Mouse (Mus musculus): ENCODE data around the gene Hnf4a. TPM values are rescaled to one million over a fixed set of nuclear protein-coding genes. Genes with fewer than 3 reads are reported as not detected.

Gene Hnf4a
- polyA plus RNA-seq, 1 experiment from 2014 or later: 0.11 TPM

DNA sequence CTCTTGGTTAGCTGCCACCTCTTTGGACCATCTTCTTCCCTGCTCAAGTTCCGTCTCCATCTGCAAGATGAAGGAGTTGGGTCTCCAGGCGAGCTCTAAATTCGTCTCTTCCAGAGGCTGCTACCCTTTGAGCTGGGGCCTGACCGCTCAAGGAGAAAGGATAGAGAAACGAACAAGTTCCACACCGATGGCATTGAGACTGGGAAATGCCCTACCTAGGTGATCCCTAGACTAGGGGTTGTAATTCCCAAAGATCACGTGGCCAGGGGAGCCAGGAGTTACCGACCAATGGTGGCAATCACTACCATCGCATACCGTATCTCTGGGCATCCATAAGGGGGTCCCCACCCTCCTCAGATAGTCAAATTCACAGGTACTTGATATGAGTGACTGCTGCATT, 36.1 kb downstream of the Hnf4a start:
- Histone ChIP-seq H3K9ac (no peak overlapping the region), H3K4me3 (ENCODE audit: low read depth, low read length) (no peak overlapping the region), H3K27ac (ENCODE audit: low read depth) (no peak overlapping the region), H3K4me2 (no peak overlapping the region), H3K27me3 (ENCODE audit: insufficient read depth, low read length) (no peaks in the 10 kb centered on the region), H3K4me1 (ENCODE audit: insufficient read depth) (no peaks in the 10 kb centered on the region), H3K36me3 (ENCODE audit: insufficient read depth) (no peaks in the 10 kb centered on the region), H3K9me3 (ENCODE audit: low read depth, low read length) (no peaks in the 10 kb centered on the region)
- WGBS: 84% methylated on average over 10 of the region's 10 CpGs
- TF ChIP-seq CTCF (IDR thresholded peaks at IDR 0.05; ENCODE audit: low read depth): no peak
- ATAC-seq (ENCODE audit: insufficient read depth): no peak
- no peak for DNase-seq

DNA sequence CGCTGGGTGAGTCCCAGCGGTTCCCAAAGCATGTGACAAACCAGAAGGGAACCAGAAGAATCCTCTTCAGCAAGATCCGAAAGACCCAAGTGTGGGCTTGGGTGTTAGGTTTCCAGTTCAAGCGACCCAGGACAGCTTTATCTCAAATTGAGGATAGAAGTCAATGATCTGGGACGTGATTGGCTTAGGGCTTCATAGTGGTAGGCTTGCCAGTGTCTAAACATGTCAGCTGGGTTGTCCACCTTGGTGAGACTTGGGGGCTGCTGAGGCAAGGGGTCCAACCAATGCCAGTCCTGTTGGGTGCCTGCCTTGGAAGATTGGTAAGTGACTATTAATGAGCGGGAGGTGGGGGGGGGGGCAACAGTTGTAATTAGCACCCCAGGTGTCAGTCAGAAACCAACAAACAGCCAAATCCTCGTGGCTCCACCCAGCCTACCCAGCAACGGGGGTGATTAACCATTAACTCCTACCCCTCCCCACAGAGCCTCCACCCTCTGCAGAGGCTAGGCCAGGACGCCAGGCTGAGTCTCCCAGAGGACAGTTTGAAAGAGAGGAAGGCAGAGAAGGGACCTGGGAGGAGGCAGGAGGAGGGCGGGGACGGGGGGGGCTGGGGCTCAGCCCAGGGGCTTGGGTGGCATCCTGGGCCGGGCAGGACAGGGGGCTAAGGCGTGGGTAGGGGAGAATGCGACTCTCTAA, 40.2 kb downstream of the Hnf4a start:
- H3K27ac ChIP-seq (ENCODE audit: low read depth): no peak overlapping the region
- H3K4me3 ChIP-seq (ENCODE audit: low read depth, low read length): no peak overlapping the region
- 59% methylated on average over 14 of the region's 14 CpGs for WGBS
- no peaks in the 10 kb centered on the region for H3K27me3 ChIP-seq (ENCODE audit: insufficient read depth, low read length)
- DNase-seq (no peak), ATAC-seq (ENCODE audit: insufficient read depth) (no peak)
- H3K4me1 ChIP-seq (ENCODE audit: insufficient read depth): no peaks in the 10 kb centered on the region
- no peaks in the 10 kb centered on the region for H3K9me3 ChIP-seq (ENCODE audit: low read depth, low read length)
- no peak overlapping the region for H3K9ac ChIP-seq
- H3K4me2 ChIP-seq: no peak overlapping the region
- H3K36me3 ChIP-seq (ENCODE audit: insufficient read depth): no peaks in the 10 kb centered on the region
- TF ChIP-seq CTCF (IDR thresholded peaks at IDR 0.05; ENCODE audit: low read depth): no peak

DNA sequence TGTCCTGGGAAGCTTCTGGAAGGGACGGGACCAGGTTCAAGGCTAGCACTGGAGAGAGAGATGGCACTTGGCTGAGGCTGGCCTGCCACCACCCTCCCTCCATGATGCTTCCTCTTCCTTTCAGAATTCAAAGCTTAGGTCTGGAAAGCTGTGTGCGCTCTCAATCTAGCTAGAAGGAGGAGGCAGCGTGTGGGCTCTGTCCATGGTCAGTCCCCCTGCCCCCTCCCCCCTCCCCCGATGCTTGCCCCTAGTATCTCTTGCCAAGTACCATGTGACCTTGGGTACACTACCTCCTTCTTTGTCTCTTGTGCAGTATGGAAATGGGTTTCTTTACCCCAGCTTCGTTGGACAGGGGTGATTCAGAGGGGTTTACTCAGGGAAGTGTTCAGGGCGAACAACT, 42.2 kb downstream of the Hnf4a start:
- H3K27ac ChIP-seq (ENCODE audit: low read depth): no peak overlapping the region
- no peak overlapping the region for H3K4me2 ChIP-seq
- DNase-seq (no peak), ATAC-seq (ENCODE audit: insufficient read depth) (no peak)
- no peaks in the 10 kb centered on the region for H3K4me1 ChIP-seq (ENCODE audit: insufficient read depth)
- H3K9me3 ChIP-seq (ENCODE audit: low read depth, low read length): no peaks in the 10 kb centered on the region
- TF ChIP-seq CTCF (IDR thresholded peaks at IDR 0.05; ENCODE audit: low read depth): no peak
- H3K36me3 ChIP-seq (ENCODE audit: insufficient read depth): no peaks in the 10 kb centered on the region
- H3K27me3 ChIP-seq (ENCODE audit: insufficient read depth, low read length): no peaks in the 10 kb centered on the region
- no peak overlapping the region for H3K4me3 ChIP-seq (ENCODE audit: low read depth, low read length)
- H3K9ac ChIP-seq: no peak overlapping the region
- WGBS: 64% methylated on average over 6 of the region's 6 CpGs

DNA sequence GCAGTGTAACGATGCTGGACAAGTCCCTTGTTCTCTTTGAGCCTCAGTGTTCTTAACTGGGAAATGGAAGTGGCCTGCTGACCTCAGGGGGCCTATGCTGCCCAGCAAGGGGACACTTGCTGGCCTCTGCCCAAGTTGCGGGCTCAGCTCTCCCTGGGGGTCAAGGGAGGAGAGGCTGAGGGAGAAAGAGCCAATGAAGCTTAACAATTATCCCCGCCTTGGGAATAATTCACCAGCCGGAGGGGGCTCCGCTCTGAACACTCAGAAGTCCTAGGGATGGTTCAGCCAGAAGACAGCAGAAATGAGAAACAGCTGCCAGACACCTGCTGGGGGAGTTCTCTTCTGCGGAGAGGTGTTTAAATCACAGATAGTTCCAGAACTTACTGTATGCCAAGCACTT, 43.2 kb downstream of the Hnf4a start:
- Histone ChIP-seq H3K4me2 (no peak overlapping the region), H3K27me3 (ENCODE audit: insufficient read depth, low read length) (no peaks in the 10 kb centered on the region), H3K9me3 (ENCODE audit: low read depth, low read length) (no peaks in the 10 kb centered on the region), H3K4me1 (ENCODE audit: insufficient read depth) (no peaks in the 10 kb centered on the region), H3K36me3 (ENCODE audit: insufficient read depth) (no peaks in the 10 kb centered on the region), H3K9ac (no peak overlapping the region), H3K4me3 (ENCODE audit: low read depth, low read length) (no peak overlapping the region), H3K27ac (ENCODE audit: low read depth) (no peak overlapping the region)
- DNase-seq (no peak), ATAC-seq (ENCODE audit: insufficient read depth) (no peak)
- 57% methylated on average over 6 of the region's 6 CpGs for WGBS
- no peak for TF ChIP-seq CTCF (IDR thresholded peaks at IDR 0.05; ENCODE audit: low read depth)

DNA sequence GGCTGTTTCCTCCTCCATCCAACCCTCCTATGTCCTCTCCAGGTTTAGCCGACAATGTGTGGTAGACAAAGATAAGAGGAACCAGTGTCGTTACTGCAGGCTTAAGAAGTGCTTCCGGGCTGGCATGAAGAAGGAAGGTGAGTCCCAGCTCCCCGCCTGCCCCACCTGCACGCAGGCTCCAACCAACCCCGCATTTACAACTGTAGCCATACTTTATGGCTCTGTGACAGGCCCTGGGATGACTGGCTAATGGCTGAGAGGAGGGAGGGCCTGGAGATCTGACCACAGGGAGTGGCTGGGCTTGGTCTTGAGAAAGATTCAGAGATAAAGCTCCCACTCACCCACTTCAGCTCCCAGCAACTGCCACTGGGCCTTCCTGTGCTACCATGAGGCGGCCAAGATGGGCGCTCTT, 45.9 kb downstream of the Hnf4a start:
- H3K9me3 ChIP-seq (ENCODE audit: low read depth, low read length): no peaks in the 10 kb centered on the region
- H3K36me3 ChIP-seq (ENCODE audit: insufficient read depth): no peaks in the 10 kb centered on the region
- no peaks in the 10 kb centered on the region for H3K27me3 ChIP-seq (ENCODE audit: insufficient read depth, low read length)
- no peak overlapping the region for H3K4me3 ChIP-seq (ENCODE audit: low read depth, low read length)
- TF ChIP-seq CTCF (IDR thresholded peaks at IDR 0.05; ENCODE audit: low read depth): no peak
- no peak overlapping the region for H3K27ac ChIP-seq (ENCODE audit: low read depth)
- WGBS: 64% methylated on average over 8 of the region's 8 CpGs
- DNase-seq (no peak), ATAC-seq (ENCODE audit: insufficient read depth) (no peak)
- H3K4me1 ChIP-seq (ENCODE audit: insufficient read depth): no peaks in the 10 kb centered on the region
- no peak overlapping the region for H3K4me2 ChIP-seq
- no peak overlapping the region for H3K9ac ChIP-seq

DNA sequence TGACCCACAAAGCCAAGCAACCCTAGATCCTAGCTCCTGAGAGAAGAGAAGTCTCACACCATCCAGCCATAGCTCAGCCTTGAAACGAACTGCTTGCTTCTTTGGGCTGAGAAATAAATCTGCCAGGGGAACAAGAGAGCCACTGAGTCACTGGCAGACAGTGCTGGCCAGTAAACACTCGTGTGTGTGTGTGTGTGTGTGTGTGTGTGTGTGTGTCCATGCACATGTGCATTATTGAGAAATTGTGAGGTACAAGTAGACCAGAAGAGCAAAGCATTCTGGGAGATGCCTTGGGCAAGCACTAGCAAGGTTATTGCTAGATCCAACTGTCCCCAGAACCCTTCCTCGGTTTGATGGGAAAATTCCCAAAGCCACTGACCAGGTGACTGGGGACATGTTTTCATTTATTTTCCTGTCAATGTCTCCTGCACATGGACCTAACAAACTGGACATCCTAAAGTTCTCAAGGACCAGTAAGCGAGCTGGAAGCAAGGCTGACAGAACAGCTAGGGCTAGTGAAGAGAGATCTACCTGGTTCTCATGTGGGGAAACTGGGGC, 47.9 kb downstream of the Hnf4a start:
- no peak for TF ChIP-seq CTCF (IDR thresholded peaks at IDR 0.05; ENCODE audit: low read depth)
- 69% methylated on average over 4 of the region's 4 CpGs for WGBS

DNA sequence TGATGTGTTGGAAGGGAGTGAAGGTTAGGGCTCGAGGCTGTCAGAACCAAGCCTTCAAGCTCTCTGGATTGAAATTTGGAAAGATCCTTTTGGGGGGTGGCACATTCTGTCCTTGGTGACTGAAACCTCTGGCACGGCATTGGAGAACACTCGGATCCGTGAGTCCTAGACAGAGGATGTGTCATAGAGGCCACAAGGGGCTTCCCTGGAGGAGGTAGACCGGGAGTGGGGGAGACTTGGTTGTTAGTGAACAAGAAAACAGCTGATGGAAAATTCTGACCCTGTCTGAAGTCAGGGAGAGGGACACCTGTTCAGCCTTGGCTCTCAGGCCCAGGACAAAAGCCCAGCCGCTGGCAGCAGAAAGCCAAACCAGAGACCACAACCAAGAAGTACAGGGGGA, 48.4 kb downstream of the Hnf4a start:
- WGBS: 59% methylated on average over 6 of the region's 6 CpGs
- no peak for ATAC-seq (ENCODE audit: insufficient read depth)
- no peak for DNase-seq
- no peak for TF ChIP-seq CTCF (IDR thresholded peaks at IDR 0.05; ENCODE audit: low read depth)
- Histone ChIP-seq H3K4me1 (ENCODE audit: insufficient read depth) (no peaks in the 10 kb centered on the region), H3K4me2 (no peak overlapping the region), H3K27ac (ENCODE audit: low read depth) (no peak overlapping the region), H3K4me3 (ENCODE audit: low read depth, low read length) (no peak overlapping the region), H3K9ac (no peak overlapping the region), H3K9me3 (ENCODE audit: low read depth, low read length) (no peaks in the 10 kb centered on the region), H3K36me3 (ENCODE audit: insufficient read depth) (no peaks in the 10 kb centered on the region), H3K27me3 (ENCODE audit: insufficient read depth, low read length) (no peaks in the 10 kb centered on the region)

More for the DNA sequence above, 47.9 kb downstream of the Hnf4a start:
- no peak overlapping the region for H3K27ac ChIP-seq (ENCODE audit: low read depth)
- no peaks in the 10 kb centered on the region for H3K9me3 ChIP-seq (ENCODE audit: low read depth, low read length)
- H3K27me3 ChIP-seq (ENCODE audit: insufficient read depth, low read length): no peaks in the 10 kb centered on the region
- no peak for ATAC-seq (ENCODE audit: insufficient read depth)
- DNase-seq: no peak
- no peaks in the 10 kb centered on the region for H3K36me3 ChIP-seq (ENCODE audit: insufficient read depth)
- H3K9ac ChIP-seq: no peak overlapping the region
- no peak overlapping the region for H3K4me3 ChIP-seq (ENCODE audit: low read depth, low read length)
- no peaks in the 10 kb centered on the region for H3K4me1 ChIP-seq (ENCODE audit: insufficient read depth)
- H3K4me2 ChIP-seq: no peak overlapping the region
